Mouse (Mus musculus): ENCODE data around the gene Ecm1.

Gene Ecm1

DNA sequence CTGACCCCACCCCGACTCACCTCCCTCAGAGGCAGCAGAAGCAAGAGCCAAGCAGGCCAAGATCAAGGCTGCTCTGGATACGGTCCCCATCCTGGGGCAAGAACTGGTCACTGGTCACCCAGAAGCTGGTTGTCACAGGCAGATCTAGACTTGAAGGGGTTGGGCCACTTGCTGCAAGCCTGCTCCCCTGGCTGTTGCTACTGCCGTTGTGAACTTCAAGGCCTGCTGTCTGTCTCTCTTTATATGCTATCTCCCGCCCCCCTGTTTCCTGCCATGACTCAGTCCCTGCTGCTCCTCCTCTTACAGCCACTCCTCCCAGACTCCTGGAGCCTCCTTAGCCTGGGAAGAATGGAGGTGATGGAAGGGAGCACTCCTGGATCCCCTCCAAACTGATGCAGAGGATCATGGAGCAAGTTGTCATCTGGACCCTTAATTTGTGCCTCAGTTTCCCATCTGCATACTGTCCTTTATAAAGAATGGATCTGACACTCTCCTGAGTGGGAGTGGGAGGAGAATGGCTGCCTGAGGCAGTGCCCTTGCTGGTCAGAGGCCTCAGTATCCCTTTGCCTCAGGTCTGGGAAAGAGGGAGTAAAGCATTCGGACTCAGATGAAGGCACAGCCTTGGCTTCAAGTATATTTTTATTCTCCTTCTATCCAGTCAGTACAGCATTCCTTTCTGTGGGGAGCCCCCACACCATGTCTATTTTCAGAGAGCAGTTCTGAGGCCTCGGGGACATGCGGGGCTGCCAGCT lies at the start of gene Ecm1:
TSS of gene Ecm1 (minus strand) at position 217 of the 752 bp plus-strand sequence.
- DNase-seq (ENCODE audit: low read depth, low spot score) = peak; percentile 78

DNA sequence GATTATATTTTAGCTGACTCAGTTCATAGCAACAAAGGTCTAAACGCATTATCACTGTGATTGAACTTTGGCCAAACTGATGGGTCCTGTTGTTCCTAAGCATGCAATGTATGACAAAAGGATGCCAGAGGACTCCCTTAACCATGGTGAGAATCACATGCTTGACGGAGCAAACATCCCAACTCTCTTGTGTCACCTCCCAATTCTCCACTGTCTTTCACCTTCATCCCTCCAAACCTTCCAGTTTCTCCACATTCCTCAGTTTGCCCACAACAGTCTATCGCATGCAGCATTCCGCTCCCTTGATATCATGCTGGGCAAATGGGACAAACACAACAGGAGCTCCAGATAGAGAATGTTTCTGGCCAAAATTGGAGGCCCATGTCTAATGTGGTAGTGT lies 46.1 kb upstream of the Ecm1 start:
- DNase-seq (ENCODE audit: low read depth, low spot score) = peak; percentile 82

DNA sequence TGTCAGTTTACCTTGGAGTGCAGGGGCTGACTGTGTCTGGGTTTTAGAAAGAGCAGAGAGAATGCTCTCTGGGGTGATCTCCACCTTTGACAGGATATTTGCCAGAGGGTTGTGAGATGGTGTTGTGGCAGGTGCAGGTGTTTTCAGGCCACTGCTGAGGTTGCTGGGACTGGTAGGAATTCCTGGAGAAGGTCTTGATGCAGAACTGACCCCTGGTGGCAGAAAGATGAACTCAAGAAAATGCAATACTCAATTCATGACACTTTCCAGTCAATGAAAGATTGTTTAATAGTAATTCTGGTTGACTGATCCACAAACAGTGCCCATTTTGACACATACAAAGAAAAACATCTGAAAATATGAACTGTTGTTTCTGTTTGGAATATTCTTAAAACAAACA lies 32.6 kb upstream of the Ecm1 start:
- DNase-seq (ENCODE audit: low read depth, low spot score) = peak; percentile 58

DNA sequence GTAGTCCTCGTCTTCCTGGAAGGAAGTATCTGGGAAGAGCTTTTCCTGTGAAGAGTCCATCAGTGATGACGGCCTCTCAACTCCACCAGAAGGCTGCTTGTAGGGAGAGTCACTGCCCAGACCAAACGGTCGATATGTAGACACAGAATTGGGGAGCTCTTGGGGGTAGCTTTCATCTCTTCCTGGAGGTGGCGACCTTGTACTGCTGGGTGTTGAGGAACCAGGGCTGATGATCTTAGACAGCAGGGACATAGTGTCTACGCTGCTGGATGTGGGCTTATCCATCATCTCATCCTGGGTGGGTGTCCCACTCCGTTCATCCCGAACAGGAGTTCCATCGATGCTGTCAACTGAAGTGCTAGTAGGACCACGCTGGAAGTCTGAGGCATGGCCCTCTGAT lies 26.2 kb upstream of the Ecm1 start:
- DNase-seq (ENCODE audit: low read depth, low spot score) = no peak

DNA sequence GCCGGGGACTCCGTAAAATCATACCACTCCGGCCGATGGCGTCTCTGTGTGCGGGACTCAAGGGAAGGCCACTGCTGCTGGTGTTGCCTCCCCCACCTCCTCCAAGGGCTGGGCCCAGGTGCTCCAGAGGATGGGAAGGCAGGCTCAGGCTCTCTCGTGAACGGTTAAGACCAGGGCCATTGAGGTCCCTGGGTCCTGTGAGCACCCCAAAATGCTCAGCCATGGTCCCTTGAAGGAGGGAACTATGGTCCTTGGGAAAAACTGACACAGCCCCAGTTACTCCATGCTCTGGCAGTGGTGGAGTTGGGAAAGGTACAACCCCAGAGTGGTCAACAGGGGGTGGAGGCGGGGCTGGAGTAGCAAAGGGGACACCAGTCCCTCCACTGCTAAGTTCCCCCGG lies 24.4 kb upstream of the Ecm1 start:
- no peak for DNase-seq (ENCODE audit: low read depth, low spot score)

DNA sequence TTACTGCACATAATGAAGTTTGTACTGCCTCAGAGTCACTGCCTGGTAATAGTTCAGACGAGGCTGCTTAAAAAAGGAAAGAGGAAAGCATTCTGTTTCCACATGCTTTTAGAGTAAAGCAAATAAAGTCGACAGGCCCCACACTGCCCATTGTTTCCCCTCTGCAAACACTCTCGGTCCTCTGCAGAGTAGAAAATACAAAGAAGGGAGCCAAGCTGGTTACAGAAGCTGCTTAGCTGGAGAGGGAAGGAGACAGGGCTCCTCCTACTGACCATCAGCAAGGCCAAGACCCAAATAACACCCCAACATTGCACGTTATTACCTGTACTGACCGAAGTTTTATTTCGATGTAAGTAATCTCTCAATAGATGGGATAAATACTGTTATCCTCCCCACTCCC lies 23.6 kb upstream of the Ecm1 start:
- no peak for DNase-seq (ENCODE audit: low read depth, low spot score)

DNA sequence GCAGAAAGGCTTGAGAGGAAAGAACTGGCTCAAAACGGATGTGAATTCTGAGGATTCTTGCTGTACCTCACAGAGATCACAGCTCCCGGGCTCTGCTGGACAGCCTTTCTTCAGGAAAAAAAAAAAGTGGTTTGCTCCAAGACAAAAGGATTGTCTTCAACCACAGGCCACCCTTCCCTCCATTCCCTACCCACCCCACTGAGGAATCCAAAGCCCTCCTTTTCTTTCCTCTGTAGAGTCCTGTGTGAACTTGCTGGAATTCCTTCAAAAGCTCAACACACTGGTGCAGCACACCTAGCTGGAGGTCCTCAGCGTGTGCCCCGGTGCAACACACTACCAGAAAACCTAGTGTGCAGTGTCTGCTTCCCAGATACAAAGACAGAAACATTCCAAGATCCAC lies 22.4 kb upstream of the Ecm1 start:
- peak; percentile 93 for DNase-seq (ENCODE audit: low read depth, low spot score)

DNA sequence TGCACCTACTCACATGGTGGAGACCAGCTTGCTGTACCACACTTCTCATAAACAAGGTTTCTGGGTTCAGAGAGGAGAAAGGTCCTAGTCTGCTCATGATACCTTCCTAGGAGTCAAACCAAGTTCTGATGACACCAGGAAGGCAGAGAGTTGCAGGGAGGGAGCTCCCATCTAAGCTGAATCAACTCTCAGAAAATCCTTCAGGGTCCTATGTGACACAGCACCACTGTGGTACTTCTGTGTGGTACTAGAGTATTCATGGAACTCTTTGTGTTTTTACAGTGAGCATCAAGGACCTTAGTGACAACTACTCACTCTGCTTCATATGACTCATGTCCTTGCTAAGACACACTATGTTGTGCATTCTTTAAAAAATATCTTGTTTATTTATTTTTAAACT lies 21.3 kb upstream of the Ecm1 start:
- no peak for DNase-seq (ENCODE audit: low read depth, low spot score)

DNA sequence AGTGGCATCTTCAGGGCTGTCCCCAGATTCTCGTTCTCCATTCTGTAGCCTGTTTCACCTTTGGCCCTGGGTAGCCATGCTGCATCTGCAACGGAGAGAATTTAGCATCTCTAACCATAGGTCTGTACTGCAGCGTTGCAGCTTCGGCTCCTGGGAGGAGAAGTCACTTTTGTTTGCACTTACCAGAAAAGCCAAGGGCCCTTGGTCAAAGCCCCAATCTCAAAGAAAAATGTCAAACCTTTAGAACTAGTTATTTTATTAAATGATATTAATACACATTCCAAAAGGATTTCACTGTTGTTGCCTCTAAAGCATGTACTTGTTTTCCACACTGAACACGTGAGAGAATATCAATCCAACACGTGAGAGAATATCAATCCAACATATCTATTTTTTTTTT lies 20.7 kb upstream of the Ecm1 start, which contains the start of gene Tars2:
TSS of gene Tars2 (minus strand) at position 101 of the 400 bp plus-strand sequence.
- no peak for DNase-seq (ENCODE audit: low read depth, low spot score)

DNA sequence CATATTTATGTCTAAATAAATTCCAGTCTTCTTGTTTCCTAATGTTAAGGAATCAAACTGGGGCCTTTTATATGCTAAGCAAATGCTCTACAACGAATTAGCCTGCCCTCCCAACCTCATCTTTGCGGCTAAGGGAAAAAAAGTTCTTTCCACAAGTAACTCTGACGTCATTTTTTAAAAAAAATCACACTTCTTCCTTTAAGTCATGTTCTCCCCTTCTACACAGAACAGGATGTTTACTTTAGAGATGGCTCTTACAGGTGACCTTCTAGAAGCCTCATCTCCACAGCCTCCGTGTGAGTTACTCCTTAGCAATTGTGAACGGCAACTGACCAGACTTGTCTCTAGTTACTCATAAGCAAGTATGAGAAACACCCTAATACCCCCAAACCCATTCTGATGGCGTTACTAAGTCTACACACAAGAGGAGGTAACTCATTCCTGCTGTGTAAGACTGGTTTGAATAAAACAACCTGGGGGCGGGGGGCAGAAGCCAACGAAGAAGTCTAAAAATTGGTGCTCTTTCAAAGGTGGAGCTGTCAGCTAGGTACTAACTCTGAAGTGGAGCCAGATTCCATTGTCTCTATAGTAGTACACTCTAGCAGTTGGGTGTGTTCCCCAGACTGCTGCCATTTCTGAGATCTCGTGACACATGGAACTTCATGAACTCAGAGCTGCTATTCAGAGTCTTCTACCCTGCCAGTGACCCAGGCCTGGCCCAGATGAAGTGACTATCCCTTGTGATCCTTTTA lies 19.3 kb upstream of the Ecm1 start:
- DNase-seq (ENCODE audit: low read depth, low spot score) = peak; percentile 42

DNA sequence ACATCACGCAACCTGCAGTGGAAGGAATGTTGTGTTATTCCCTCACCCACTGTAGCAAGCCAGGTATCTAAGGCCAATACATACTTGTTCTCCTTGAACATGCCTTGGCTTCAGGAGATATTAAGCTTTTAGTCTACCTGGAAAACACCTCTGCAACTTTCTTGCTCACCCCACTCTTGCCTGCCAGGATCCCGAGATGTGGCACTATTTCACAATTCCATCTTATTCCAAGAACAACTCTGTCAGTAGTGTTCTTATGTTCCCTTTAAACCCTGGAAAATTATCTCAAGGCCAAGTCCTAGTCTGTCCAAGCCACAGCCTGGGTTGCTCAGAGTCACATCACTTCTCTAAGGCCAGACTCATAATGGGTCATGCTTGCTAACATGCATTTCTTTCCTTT lies 17.4 kb upstream of the Ecm1 start:
- DNase-seq (ENCODE audit: low read depth, low spot score) = no peak

DNA sequence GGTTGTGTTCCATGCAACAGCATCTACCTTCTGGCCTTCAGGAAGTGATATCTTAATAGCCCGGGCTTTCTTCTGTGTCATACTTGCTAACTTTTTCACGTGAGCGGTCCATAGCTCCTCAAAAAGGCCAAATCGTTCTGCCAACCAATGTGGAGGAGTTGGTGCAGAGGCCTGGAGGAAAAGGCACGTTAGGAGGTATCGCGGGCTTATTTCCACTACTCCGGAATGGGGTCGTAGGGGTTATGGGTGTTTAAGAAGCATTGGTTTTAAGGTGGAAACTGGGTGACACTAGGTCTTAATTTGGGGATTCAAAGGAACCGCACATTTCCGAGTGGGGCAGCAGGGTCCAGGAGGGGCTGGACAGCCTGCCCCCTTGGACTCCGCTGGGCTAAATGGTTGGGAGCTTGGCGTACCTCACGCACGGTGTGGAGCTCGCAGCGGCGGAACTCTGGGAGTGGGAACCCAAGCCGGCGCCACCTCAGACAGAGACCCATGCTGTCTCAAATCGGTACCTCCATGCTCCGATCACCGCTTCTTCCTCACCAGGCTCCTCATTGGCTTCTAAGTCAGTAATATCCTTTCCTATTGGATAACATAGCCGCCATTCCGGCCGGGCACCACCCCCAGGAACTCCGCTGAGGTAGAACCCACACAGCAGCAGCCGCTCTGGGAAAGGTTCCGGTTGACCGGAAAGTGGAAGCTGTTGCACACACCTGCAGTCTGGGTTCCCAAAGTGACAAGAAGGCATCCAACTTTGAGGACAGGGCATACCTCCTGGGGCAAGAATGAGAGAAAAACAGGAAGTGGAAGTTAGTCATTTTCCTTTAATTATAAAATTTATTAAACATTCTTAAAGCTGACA lies 15.2 kb upstream of the Ecm1 start:
- DNase-seq (ENCODE audit: low read depth, low spot score) = peak; percentile 99

DNA sequence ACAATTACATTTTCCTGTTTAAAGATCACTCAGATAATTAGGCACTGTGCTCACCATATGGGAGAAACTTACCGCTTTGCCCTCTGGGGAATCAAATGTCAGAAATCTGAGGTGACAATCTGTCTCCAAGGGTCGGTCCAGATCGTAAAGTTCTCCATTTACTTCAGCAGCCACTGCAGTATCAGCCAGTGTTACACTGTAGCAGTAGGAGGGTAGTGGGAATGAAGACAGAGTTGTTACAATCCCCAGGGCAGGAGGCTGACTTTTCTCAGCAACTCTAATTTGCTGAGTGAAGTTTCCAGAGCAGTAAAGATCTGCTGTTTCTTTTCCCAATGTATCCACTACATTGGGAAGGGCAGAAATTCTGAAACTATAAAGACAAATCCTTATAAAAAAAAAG lies 13.6 kb upstream of the Ecm1 start:
- DNase-seq (ENCODE audit: low read depth, low spot score) = no peak

DNA sequence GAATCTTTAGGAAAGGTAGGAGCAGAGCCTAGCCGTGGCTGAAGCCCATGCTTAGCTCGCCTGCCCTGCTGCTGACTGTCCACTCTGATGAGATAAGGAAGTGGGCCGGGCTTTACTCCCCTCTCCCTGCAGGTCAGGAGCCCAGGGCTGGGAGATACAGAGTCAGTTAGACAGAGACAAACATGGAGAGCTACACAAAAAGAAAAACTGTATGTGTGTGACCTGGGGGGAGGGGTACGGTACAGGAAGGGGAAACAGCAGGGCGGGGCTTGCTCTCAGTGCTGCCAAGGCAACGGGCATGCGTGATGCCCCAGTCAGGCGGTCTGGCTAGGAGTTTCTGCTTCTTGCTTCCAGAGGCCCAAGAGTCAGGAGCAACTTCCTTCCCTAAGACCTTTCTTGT lies 1.0 kb upstream of the Ecm1 start:
- peak; percentile 66 for DNase-seq (ENCODE audit: low read depth, low spot score)

DNA sequence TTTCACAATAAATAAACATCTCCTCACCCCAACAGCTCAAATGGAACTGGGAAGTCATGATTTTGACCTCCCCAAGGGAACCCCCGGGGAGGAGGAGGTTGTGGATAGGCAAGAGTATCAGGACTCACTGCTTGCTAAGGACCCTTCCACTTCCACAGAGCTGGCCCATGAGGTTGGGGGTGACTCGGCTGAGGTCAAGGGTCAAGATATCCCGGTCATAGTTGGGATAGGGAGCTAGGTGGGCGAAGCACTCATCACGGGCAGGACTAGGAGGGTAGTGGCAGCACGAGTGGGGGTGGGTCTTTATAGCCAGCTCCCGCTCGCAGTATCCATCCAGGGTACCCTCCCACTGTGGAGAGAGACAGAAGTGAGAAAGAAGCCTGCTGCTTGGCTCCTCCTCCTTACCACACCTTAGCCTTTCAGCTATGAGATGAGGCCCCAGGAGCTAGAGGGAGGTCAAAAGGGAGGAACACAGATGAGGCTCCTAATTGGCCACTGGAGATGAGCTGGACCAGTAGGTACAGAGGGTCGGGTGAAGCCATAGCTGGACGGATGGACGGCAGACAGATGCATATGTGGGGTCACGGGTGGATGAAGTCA lies 4.2 kb downstream of the Ecm1 start:
- DNase-seq (ENCODE audit: low read depth, low spot score) = peak; percentile 80

DNA sequence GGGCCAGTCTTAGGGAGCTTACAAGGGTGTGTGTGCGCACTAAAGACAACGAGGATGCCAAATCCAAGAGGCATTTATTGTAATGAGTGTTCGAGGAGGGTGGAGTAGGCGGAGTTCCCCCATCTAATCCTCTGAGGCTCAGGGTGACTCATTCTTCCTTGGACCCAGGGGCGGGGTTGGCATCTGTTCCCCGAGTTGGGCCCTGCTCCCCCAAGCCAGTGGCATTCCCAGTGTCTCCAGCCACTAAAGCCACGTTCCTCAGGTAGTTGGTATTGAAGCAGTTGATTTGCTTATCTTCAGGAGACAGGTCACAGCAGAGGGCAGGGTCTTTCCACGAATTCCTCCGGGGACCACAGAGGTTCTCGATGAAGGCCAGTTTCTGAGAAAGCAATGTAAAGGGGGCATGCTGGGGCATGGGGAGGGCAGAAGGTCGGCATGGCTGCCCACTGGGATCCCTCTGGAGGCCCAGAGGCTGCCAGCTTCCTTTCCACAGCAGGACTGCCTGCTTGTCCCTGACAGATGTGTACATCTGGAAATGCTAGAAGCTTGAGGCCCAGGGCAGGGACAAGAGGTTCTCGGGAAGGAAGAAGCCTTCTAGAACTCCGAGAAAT lies 5.2 kb downstream of the Ecm1 start:
- DNase-seq (ENCODE audit: low read depth, low spot score) = peak; percentile 53

DNA sequence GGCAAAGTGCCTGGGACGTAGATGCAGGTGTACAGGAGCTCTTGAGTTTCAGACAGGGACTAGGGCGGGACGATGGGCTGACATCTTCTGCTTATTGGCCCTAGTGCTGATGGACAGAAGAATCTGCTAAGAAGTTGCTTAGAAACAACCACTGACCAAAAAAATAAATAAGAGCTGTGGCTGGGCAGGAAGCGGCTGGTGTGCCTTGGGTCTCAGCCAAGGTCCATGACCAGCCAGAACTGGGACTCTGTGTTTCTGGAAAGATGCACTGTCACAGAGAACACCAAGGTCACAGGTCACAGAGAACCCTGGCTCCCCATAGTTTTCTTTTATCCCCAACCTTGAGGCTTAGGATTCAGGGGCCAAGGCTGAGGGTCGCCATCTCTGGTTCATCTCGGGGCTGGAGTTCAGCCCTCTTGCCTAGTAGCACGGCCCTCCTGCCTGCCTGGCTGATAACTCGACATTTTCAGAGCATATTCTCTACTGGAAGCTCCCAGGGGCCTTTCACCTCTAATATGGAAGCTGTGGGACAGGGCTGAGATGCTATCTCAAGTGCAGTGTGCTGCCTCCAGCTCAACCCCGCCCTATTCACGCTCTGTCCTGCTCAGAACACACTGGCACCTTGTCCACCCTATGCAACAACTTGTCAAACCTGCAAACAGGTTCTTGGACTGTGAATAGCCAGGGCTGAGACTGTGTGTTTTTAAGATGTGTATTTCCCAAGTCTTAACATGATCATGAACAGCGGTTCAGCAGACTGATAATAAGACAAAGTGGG lies 6.4 kb downstream of the Ecm1 start:
- peak; percentile 20 for DNase-seq (ENCODE audit: low read depth, low spot score)

DNA sequence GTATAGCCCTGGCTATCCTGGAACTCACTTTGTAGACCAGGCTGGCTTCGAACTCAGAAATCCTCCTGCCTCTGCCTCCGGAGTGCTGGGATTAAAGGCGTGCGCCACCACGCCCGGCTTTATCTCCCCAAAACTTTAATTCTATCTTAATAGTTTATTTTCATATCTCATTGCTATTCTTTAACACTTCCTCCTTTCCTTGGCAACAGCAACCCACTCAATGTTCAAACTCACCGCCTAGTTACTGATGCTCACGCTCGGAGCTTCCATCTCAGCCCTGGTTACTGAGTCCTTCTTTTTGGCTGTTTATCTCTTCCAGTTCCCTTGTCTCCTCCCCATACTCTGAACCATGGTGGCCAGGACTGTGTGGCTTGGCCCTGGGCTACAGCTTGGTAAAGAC lies 7.1 kb downstream of the Ecm1 start:
- no peak for DNase-seq (ENCODE audit: low read depth, low spot score)

DNA sequence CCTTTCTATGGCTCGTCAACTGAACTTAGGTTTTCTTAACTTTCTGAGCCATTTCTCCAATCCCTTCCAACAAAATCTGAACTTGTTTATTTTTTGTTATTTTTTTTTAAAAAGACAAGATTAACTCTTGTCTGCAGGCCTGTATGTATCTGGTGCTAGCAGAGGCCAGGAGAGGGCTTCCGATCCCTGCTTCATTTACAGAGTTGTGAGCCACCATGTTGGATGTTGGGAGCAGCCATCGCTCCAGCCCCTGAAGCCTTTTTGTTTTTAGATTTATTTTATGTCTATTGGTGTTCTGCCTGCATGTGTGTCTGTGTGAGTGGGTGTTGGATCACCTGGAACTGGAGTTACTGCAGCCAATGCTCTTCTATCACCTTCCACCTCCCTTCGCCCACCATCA lies 7.6 kb downstream of the Ecm1 start:
- no peak for DNase-seq (ENCODE audit: low read depth, low spot score)

DNA sequence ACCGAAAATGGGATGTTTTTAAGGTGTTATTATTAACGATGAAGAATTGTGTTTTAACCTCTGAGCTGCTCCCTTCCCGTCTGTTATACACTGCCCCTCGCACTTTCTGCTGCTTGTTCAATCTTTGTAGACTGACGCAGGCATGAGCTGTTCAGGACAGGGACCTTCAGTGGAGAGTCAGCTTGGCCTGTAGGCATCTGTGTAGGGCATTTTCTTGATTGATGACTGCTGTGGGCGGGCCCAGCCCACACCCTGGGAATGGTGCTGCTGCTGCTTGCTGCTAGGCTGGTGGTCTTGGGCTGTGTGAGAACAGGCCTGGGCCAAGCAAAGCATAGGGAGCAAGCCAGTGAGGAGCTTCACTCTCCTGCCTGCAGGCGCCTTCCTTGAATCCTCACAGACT lies 8.9 kb downstream of the Ecm1 start:
- DNase-seq (ENCODE audit: low read depth, low spot score) = no peak

DNA sequence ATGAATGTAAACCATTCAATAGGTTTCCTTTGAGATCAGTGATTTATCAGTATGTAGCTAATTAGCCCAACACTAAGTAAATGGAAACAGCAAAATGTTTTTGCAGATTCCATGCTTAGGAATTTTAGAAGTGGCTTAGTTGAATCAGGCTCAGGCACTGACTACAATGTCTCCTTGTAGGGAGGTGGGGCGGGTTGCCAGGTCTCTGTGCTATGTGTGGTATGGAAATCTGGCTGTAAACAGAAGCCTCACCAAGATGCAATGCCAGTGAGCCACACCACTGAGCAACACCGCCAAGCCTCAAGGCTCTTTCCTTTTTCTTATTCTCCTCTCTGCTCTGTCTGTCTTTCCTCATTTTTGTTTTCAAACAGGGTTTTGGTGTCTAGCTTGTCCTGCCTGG lies 10.5 kb downstream of the Ecm1 start:
- DNase-seq (ENCODE audit: low read depth, low spot score) = no peak
